Mouse (Mus musculus) v-Abl transformed pro-B cells (cell line): ENCODE results near the gene Csrp3.

Experiments used
- in situ Hi-C, 2 experiments: fragments of 400-800 bp; cut with MboI; formaldehyde crosslinking; loops; one replicate each; pipeline ENCODE4 v1.15.1; 2025; ENCODE audit not compliant: unreplicated experiment in 2 of 2

Gene Csrp3

GRCm38 (mm10) chr7:48871292-48871691 is 23.5 kb upstream of the Csrp3 start:
- in situ Hi-C loops, result no loop called here

- in situ Hi-C loops, result no loop called here
These were observed 22.8 kb upstream of the Csrp3 start for GRCm38 (mm10) chr7:48870579-48871180.

DNA sequence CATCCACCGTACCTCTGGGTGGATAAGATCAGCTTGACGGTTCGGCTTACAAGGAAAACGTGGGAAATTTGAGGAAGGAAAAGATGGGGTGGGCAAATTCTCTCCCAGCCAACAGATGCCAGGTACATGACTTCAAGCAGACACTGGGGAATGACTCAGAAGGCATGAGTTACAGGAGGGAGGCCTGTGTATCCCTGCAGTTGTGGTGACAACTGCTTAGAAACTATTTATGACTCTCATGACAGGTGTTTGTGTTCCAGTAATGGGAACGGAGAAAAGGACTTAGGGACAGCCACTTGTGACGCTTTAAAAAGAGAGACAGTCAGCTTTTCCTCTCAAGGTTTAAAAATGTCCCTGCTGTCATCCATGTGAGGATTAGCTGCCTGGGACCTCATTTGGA is 22.3 kb upstream of the Csrp3 start:
- in situ Hi-C loops, result no loop called here

DNA sequence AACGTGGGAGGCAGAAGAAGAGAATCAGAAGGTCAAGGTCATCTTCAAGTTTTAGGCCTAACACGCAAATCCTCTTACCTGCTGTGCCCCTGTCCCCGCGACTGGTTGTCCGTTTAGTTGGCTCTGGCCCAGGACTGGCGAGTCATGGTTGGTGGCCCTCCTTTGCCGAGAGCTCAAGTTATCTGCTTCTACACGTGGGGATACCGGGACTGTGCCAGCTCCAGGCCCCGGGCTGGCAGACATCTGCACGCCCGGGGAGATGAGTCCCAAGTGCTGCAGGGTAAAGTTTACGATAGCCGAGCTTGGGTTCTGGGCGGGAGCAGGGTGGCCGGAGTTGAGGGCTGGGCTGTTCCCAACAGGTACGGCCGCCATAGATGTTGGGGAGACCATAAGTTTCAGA is 19.7 kb upstream of the Csrp3 start:
- in situ Hi-C loops, result no loop called here

DNA sequence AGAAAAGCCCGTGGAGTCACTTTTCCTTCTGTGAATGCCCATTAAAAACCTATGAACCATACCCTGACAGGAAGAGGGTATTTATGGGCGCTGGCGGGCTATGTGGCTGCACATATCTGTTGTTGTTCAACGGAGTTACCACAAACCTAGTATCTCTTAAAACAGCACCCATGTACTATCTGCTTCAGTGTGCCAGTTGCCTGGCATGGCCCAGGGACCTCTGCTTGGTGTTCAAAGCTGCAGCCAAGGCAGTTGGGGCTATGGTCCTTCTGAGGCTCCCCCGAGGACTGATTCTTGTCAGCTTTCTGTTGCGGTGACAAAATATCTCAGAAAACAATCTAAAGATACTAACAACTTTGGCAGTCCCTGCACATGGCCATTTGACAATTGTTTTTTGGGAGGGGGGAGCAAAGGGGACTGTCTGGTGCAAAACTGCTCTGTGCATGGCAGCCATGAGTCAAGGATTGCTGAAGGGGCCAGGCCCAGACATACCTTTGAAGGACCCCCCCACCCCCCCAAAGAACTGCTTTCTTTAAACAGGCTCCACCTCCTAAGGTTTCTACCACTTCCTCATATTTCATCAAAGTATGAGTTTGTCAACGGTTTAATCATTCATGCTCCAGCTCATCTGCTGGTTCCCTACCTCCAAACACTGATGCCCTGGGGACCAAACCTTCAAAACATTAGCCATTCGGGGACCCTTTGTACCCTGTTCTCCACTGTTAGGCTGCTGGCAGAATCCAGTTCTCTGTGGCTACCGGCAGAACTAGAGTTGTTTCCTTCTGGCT is 17.0 kb upstream of the Csrp3 start:
- in situ Hi-C loops, result no loop called here

DNA sequence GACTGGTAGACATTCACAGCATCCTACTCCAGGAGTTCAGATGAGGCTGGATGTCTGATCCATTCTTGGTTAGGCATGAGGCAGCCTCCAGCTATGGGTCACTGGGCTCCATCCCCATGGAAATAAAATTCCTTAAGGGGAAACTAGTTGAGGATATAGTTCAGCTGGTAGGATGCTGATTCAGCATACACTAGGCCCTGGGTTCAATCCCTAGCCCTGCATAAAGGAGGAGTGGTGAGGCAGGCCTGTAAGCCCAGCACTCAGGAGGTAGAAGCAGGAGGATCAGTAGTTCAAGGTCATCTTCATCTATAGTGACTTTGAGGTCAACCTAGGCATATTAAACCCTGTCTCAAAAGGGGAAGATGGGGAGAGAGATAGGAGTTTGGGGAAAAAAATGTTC is 16.4 kb upstream of the Csrp3 start:
- in situ Hi-C loops, result no loop called here

DNA sequence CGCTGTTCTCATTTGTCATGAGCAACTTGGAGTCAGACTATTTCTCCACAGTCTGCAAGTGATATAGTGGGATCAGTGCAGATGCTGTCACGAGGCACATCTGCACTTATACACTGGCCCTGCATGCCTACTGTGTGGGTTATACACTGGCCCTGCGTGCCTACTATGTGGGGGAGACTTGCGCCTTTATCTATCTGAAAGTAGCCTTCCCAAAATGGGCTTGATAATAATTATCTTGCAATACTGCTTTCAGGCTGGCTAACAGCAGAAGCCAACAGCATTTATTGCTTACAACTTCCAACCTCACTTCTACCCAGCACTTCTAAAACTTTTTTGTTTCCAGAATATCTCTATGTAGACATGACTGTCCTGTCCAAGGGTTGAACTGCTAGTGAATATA is 14.0 kb upstream of the Csrp3 start:
- in situ Hi-C loops, result no loop called here

- in situ Hi-C loops, result no loop called here
These were observed 13.1 kb upstream of the Csrp3 start for GRCm38 (mm10) chr7:48860948-48861347.

GRCm38 (mm10) chr7:48859362-48859761 is 11.5 kb upstream of the Csrp3 start:
- in situ Hi-C loops, result no loop called here

- in situ Hi-C loops, result no loop called here
These were observed 10.4 kb upstream of the Csrp3 start for GRCm38 (mm10) chr7:48858257-48858656.

- in situ Hi-C loops, result no loop called here
These were observed 7.6 kb upstream of the Csrp3 start for GRCm38 (mm10) chr7:48855461-48855860.

DNA sequence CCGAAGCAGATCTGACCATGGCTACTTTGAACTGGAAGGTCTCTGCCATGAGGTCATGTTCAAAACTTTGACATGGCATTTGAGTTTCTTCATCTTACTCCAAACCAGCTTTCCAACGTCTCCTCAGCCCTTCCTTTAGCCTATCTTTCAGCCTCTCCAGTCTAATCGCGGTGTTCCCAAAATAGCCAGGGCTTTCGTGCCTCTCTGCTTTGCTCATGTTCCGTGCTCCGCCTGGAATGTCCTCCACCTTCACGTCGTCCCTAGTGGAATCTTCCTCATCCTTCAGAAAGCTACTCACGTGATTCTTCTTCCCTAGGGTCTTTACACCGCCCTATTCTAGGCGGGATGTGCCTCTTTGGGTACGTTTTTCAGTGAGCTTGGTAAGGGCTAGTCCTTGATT is 5.7 kb upstream of the Csrp3 start:
- in situ Hi-C loops, result no loop called here

DNA sequence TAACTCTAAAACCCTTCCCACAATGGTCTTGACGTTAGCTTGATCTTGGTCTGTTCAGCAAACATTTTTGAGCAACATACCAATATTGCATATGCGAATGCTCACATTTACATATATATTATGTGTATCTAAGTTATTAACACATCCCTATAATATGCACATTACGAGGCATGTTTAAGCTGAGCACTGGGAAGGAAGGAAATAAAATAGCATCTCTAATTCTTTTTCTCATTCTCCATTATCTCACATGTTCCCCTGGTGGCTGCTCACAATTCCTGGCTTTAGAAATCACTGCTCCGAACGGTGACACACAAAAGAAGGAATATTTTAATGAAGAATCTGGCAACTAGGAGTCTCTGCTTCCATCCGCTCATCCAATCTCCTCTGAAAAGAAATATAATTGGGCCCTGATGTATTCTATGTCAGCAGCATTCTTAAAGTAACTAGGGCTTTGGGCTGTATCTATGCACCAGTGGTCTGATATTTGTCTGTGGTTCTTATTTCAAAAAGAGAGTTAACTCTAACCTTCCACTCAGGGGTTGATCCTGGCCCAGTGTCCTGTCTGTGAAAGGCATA is 3.8 kb upstream of the Csrp3 start:
- in situ Hi-C loops, result no loop called here

DNA sequence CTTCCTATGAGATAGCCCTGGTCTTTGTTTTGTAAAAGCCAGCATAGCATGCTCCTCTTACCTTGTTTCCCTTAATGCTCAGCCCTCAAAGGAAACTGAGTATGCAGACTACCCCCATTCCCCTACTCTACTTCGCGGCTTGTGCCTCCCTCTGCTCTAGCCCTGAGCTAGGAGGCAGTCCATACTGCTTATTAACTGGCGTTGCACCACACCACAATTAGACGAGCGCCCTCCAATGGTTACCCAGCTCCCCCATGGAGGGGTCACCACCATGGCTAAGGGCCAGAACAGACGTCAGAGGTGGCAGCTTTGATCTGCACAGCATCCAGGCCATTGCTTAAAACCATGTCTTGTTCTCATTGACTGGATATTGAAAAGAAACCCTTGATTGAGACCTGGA is 1.1 kb downstream of the Csrp3 start:
- in situ Hi-C loops, result no loop called here

DNA sequence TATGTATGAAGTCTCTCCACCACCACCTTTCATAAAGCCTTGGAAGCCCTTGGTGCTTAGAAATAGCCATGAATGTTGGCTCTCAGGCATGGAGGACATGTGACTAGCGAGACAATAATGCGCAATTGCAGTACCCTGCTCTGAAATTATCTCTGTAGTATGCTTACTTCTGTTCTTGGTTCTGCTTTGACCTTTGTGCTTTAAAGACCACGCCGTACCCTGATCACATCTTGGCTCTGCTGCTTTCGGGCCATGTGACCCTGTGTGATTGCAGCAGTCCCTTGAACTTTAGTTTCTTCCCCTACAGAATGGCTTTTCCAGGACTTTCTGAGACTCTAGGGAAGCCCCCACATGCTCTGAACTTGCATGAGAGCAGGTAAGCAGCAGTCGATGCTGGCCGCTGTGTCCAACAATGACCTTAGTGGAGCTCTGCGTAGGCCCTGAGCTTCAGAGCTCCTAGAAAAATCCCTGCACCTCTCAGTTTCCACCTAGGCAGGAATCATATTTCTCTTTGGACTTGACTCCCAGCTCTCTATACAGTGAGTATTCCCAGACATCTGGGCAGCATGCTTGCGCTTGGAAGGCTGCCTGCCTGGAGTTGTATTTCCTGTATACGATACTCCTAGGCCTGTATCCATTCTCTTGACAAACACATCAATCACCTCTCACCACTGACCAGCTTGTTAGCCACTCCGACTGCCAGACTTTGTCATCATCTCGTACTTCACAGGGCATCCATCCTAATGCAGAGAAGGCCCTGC is 2.4 kb downstream of the Csrp3 start:
- in situ Hi-C loops, result no loop called here

DNA sequence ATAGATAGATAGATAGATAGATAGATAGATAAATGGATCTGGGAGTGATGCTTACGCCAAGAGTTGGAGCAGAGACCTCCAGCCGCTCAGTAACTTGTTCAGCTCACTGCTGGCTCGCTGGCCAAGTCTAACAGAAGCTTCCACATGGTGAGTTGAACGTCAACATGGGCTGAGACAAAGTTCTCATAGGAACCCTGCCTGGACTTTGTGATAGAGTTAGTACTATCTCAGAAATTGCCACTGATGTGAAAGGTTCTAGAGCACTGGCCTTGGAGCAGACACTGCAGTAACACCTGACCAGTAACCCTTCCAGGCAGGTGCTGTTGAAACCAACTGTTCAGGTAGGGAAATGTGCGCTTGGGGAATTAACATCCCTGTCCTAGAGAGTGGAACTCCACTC is 4.3 kb downstream of the Csrp3 start:
- in situ Hi-C loops, result no loop called here

DNA sequence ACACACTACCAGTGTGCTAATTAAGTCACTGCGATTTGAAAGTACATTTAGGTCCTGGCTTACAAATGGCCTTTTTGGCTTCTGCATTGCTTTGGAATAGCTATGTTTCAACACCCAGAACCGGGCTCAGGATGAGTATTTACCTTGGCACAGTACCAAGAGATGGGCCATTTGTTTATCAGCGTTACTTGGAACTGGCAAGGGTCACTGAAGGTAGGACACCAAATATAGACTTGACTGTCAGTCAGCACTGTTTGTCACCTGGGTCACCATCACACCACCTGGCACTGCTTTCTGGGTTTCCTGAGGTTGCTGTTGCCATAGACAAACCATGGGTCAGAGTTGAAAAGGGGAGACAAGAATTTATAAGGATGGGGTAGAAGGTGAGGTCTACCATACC is 5.5 kb downstream of the Csrp3 start:
- in situ Hi-C loops, result no loop called here

DNA sequence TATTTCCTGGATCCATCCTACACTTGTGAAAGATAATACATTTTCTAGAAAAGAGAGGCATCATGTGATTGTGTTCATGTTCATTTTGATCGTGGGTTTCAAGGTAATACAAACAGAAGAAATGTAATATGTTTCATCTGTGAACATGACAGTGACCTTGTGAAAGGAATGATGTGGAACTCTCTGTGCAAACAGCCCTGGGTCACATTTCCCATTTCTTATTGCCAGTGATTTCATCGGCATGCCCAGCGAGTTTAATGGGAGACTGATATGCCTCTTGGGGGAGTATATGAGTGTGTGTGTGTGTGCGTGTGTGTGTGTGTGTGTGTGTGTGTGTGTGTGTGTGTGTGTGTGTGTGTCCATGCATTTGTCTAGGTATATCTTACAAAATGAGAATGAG is 6.3 kb downstream of the Csrp3 start:
- in situ Hi-C loops, result no loop called here

GRCm38 (mm10) chr7:48840545-48840944 is 7.3 kb downstream of the Csrp3 start:
- in situ Hi-C loops, result no loop called here

GRCm38 (mm10) chr7:48838434-48838833 is 9.4 kb downstream of the Csrp3 start:
- in situ Hi-C loops, result no loop called here

DNA sequence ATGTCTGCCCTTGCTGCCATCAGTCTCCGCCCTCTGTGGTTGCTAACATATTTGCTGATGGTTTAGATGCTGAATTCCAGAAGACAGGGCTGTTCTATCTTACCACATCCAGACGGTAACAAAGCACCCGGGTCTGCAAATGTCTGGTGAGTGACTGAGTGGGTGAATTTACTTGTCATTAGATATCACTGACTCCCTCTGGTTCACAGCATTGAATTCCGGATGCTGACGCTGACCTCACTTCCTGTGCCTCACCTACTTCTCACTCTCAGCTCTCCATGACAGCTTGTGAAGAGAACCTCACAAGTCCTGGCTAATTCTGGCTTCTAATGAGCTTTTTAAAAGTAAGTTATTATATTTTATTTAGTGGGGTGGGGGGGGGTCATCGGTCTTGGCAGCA is 10.9 kb downstream of the Csrp3 start:
- in situ Hi-C loops, result no loop called here
